In genomic region chr14:25832301-25832700, GRCm38 (mm10) we compare ENCODE assay signal across 8 mouse cellular contexts. TPM values are rescaled to one million over a fixed set of nuclear protein-coding genes. Genes with fewer than 3 reads are reported as not detected.
DNase-seq lines count a peak whose midpoint lies in the region; ATAC-seq and TF ChIP-seq lines count a peak whose summit lies in the region.

No protein-coding gene starts in this region.

- peak; percentile 60 for ATAC-seq in G1E (ENCODE audit: extremely low read depth, insufficient number of reproducible peaks, low FRiP score, poor library complexity, severe bottlenecking)
- ATAC-seq in erythroblast, adult 5-6 weeks (replicated peaks; ENCODE audit: low FRiP score, poor library complexity, severe bottlenecking) = peak; percentile 65; the same call in 1 of the 2 replicates
- peak; percentile 91 for ATAC-seq in heart, embryonic 15.5 days (replicated peaks; ENCODE audit: insufficient number of reproducible peaks, insufficient read depth, low FRiP score, low read depth)
- ATAC-seq in lung, embryonic 16.5 days (ENCODE audit: low read depth) = peak; percentile 94

- H3K27me3 ChIP-seq in G1E (ENCODE audit: insufficient read depth, low read length) = no peaks in the 10 kb centered on the region
- no peaks in the 10 kb centered on the region for H3K27me3 ChIP-seq in heart, embryonic 15.5 days
- H3K27me3 ChIP-seq in lung, embryonic 16.5 days (ENCODE audit: control insufficient read depth, insufficient read depth, low read depth, low read length) = no peaks in the 10 kb centered on the region

- TF ChIP-seq CTCF in G1E (IDR thresholded peaks at IDR 0.05; ENCODE audit: low read depth, low read length) = peak; percentile 47
- TF ChIP-seq CTCF in bone marrow macrophage, adult 2 months (IDR thresholded peaks at IDR 0.05; ENCODE audit: low read depth, low read length) = peak; percentile 52
- TF ChIP-seq CTCF in layer of hippocampus, adult 2 months (conservative IDR thresholded peaks at IDR 0.05) = peak; percentile 92

- H3K9ac ChIP-seq in heart, embryonic 15.5 days = no peak overlapping the region
- H3K9ac ChIP-seq in lung, embryonic 16.5 days (ENCODE audit: low read length) = no peak overlapping the region

- 5% methylated on average over 14 of the region's 14 CpGs for WGBS in heart, embryonic 15.5 days
- 6% methylated on average over 14 of the region's 14 CpGs for WGBS in lung, embryonic 16.5 days

- peak overlapping the region; percentile 34 for H3K4me2 ChIP-seq in heart, embryonic 15.5 days
- 0 out of 2 replicates have a peak overlapping the region, but pooled peaks have one; percentile 29 for H3K4me2 ChIP-seq in lung, embryonic 16.5 days (ENCODE audit: low read depth, low read length)

- no peak overlapping the region for H3K4me3 ChIP-seq in G1E (ENCODE audit: low read depth, low read length)
- H3K4me3 ChIP-seq in bone marrow macrophage, adult 2 months (ENCODE audit: insufficient read depth, low read length) = peak overlapping the region; percentile 34
- no peak overlapping the region for H3K4me3 ChIP-seq in heart, embryonic 15.5 days
- H3K4me3 ChIP-seq in layer of hippocampus, adult 2 months = peak overlapping the region; percentile 13; the same call in 1 of the 2 replicates
- no peak overlapping the region for H3K4me3 ChIP-seq in lung, embryonic 16.5 days (ENCODE audit: low read length)

- TF ChIP-seq POLR2A in bone marrow macrophage, adult 2 months (IDR thresholded peaks at IDR 0.05; ENCODE audit: borderline replicate concordance, low read depth, low read length) = no peak

- no peak for DNase-seq in G1E (ENCODE audit: low spot score)
- peak; percentile 51 to 67 for DNase-seq in layer of hippocampus, adult 2 months (ENCODE audit: low spot score in 2 of 2)
- peak; percentile 76 for DNase-seq in right cerebral cortex, adult 18-20 months
- DNase-seq in yolk sac, embryonic 10.5 days (ENCODE audit: low spot score) = peak; percentile 30

- no peaks in the 10 kb centered on the region for H3K9me3 ChIP-seq in G1E (replicated peaks)
- no peaks in the 10 kb centered on the region for H3K9me3 ChIP-seq in heart, embryonic 15.5 days (replicated peaks)
- H3K9me3 ChIP-seq in lung, embryonic 16.5 days (ENCODE audit: control insufficient read depth, low read length) = no peaks in the 10 kb centered on the region

- peaks cover 6% of the 10 kb centered on the region; the same call in 1 of the 2 replicates for H3K4me1 ChIP-seq in G1E (ENCODE audit: insufficient read depth, low read depth, low read length)
- peaks cover 4% of the 10 kb centered on the region for H3K4me1 ChIP-seq in bone marrow macrophage, adult 2 months (ENCODE audit: control insufficient read depth, insufficient read depth, low read length)
- H3K4me1 ChIP-seq in heart, embryonic 15.5 days (replicated peaks) = peaks cover 5% of the 10 kb centered on the region
- no peaks in the 10 kb centered on the region for H3K4me1 ChIP-seq in lung, embryonic 16.5 days (replicated peaks; ENCODE audit: control insufficient read depth, insufficient read depth, low read length)

- no peak overlapping the region for H3K27ac ChIP-seq in bone marrow macrophage, adult 2 months (ENCODE audit: insufficient read depth, low read depth, low read length)
- H3K27ac ChIP-seq in heart, embryonic 15.5 days = peak overlapping the region; percentile 57
- H3K27ac ChIP-seq in layer of hippocampus, adult 2 months = peak overlapping the region; percentile 76
- no peak overlapping the region for H3K27ac ChIP-seq in lung, embryonic 16.5 days (ENCODE audit: low read length)

- H3K36me3 ChIP-seq in G1E (replicated peaks) = no peaks in the 10 kb centered on the region
- no peaks in the 10 kb centered on the region for H3K36me3 ChIP-seq in heart, embryonic 15.5 days
- H3K36me3 ChIP-seq in lung, embryonic 16.5 days (ENCODE audit: control insufficient read depth, insufficient read depth, low read length) = no peaks in the 10 kb centered on the region

RNA-seq across cellular contexts. Expression of gene Anxa11, which starts 9.7 kb away (rescaled TPM):
- total RNA-seq in G1E (2014; fragmentation: Nextera tagmentation) (22.8 and 24.7 TPM in 2 replicates), G1E (2017) (3.3 and 4.5 TPM in 2 replicates)
- polyA plus RNA-seq in G1E (2012) = 51.5 and 57.7 TPM in 2 replicates
- polyA plus RNA-seq in bone marrow macrophage, adult 2 months (2012; ENCODE audit: insufficient read depth, insufficient read length, missing spikeins) = 61.4 and 62.5 TPM in 2 replicates
- 28.2 and 30.9 TPM in 2 replicates for total RNA-seq in erythroblast, adult 5-6 weeks (2015; ENCODE audit: low replicate concordance)
- 4.3 and 6.8 TPM in 2 replicates for total RNA-seq in erythroblast, adult 5-6 weeks (2017; ENCODE audit: low replicate concordance)
- 27.0 and 31.6 TPM in 2 replicates for polyA plus RNA-seq in heart, embryonic 15.5 days (2015; fragmentation: Nextera tagmentation; extraction: Ambion mirVana)
- total RNA-seq in layer of hippocampus, adult 2 months (2021) = 10 to 100 TPM; 87.9 to 88.8 TPM
- polyA plus RNA-seq in lung, embryonic 16.5 days (2015; fragmentation: Nextera tagmentation; extraction: Ambion mirVana) = 32.0 and 34.2 TPM in 2 replicates

Comparison
In these comparisons a context has a peak if more than half of its experiments do, and no peak if none do; other contexts are left out.
1. H3K4me3 ChIP-seq: peak in bone marrow macrophage, adult 2 months (single experiment) and layer of hippocampus, adult 2 months (single experiment); none in G1E (single experiment), heart, embryonic 15.5 days (single experiment) and lung, embryonic 16.5 days (single experiment).
2. H3K27ac ChIP-seq: peak in heart, embryonic 15.5 days (single experiment) and layer of hippocampus, adult 2 months (single experiment); none in bone marrow macrophage, adult 2 months (single experiment) and lung, embryonic 16.5 days (single experiment).
3. Peak in every context shown above with its lines, with median percentiles within 50 percentile points of each other: ATAC-seq and CTCF ChIP-seq.